Mouse (Mus musculus) megakaryocyte, adult 5-6 weeks (primary cell): Measurements from ENCODE around the gene Gm2431. TPM values are rescaled to one million over a fixed set of nuclear protein-coding genes. Genes with fewer than 3 reads are reported as not detected.
"Not testable (repeated sequence)": the region's sequence is repeated elsewhere in the genome, so short reads cannot be mapped to it uniquely, and the experiment has no call there.

ENCODE experiments used
- ATAC-seq: 2 replicates; pipeline ENCODE4 v1.8.0; 2016; ENCODE audit warnings: mild to moderate bottlenecking, inconsistent platforms; ENCODE audit not compliant: poor library complexity, severe bottlenecking
- total RNA-seq, 2 experiments: library from RNA; stranded (forward) in 1 of 2; stranded (reverse) in 1 of 2; fragments of 153-499, 151-499 nt in 1 of 2; fragments of 221-1000, 200-1000 nt in 1 of 2; gene quantifications; 2 replicates each; pipeline versions ENCODE4 v1.2.3 to v1.2.4; 2015 to 2017

The Gm2431 gene
- total RNA-seq, 2 experiments from 2014 or later, result not detected

DNA sequence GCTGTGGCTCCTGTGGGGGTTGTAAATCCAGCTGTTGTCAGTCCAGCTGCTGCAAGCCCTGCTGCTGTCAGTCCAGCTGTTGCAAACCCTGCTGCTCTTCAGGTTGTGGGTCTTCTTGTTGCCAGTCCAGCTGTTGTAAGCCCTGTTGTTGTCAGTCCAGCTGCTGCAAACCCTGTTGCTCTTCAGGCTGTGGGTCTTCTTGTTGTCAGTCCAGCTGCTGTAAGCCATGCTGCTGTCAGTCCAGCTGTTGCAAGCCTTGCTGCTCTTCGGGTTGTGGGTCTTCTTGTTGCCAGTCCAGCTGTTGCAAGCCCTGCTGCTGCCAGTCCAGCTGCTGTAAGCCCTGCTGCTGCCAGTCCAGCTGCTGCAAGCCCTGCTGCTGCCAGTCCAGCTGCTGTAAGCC is 46.0 kb downstream of the Gm2431 start:
- ATAC-seq, result not testable (repeated sequence)

DNA sequence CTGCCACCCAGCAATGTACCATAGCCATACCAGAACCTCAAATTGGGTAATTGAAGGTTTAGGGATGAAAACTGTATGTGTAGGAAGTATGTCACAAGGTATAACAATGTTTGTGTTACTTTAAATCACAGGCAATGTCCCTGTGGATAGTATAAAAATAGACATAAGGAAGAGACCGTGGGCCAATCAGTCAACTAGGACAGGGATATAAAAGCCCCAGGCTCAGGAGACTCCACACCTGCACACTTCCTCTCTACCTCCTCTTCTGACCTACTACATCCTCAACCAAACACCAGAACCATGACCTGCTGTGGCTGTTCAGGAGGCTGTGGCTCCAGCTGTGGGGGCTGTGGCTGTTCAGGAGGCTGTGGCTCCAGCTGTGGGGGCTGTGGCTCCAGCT is 46.6 kb downstream of the Gm2431 start, which contains the start of gene Gm7579:
TSS of gene Gm7579 (plus strand) at position 301 of the 400 bp plus-strand sequence.
- ATAC-seq, result no peak

Other genes starting within 250 kb of the Gm2431 start
- gene Mob2, start 197.3 kb downstream of the Gm2431 start, total RNA-seq (2015), result 25.5 and 34.4 TPM in 2 replicates
- gene Mob2, start 197.3 kb downstream of the Gm2431 start, total RNA-seq (2017), result 29.7 and 31.7 TPM in 2 replicates
- not detected in 2 replicates for gene Dusp8, start 162.5 kb downstream of the Gm2431 start, total RNA-seq (2015)
- not detected in 2 replicates for gene Dusp8, start 162.5 kb downstream of the Gm2431 start, total RNA-seq (2017)
- gene Gm45618, start 137.6 kb downstream of the Gm2431 start, total RNA-seq (2015), result not detected in 2 replicates
- not detected in 2 replicates for gene Gm45618, start 137.6 kb downstream of the Gm2431 start, total RNA-seq (2017)
- not detected in 2 replicates for gene Gm39115, start 122.3 kb downstream of the Gm2431 start, total RNA-seq (2015)
- not detected in 2 replicates for gene Gm39115, start 122.3 kb downstream of the Gm2431 start, total RNA-seq (2017)
- gene Gm45337, start 113.7 kb downstream of the Gm2431 start, total RNA-seq (2015), result not detected in 2 replicates
- not detected in 2 replicates for gene Gm45337, start 113.7 kb downstream of the Gm2431 start, total RNA-seq (2017)
- not detected in 2 replicates for gene Gm29735, start 101.2 kb downstream of the Gm2431 start, total RNA-seq (2015)
- gene Gm29735, start 101.2 kb downstream of the Gm2431 start, total RNA-seq (2017), result not detected in 2 replicates
- not detected in 2 replicates for gene Gm4553, start 92.6 kb downstream of the Gm2431 start, total RNA-seq (2015)
- gene Gm4553, start 92.6 kb downstream of the Gm2431 start, total RNA-seq (2017), result not detected in 2 replicates
- gene Krtap5-2, start 82.3 kb downstream of the Gm2431 start, total RNA-seq (2015), result not detected in 2 replicates
- gene Krtap5-2, start 82.3 kb downstream of the Gm2431 start, total RNA-seq (2017), result not detected in 2 replicates
- gene Gm10153, start 68.0 kb downstream of the Gm2431 start, total RNA-seq (2015), result not detected in 2 replicates
- gene Gm10153, start 68.0 kb downstream of the Gm2431 start, total RNA-seq (2017), result not detected in 2 replicates
- gene Krtap5-3, start 57.0 kb downstream of the Gm2431 start, total RNA-seq (2015), result not detected in 2 replicates
- not detected in 2 replicates for gene Krtap5-3, start 57.0 kb downstream of the Gm2431 start, total RNA-seq (2017)
- gene Gm7579, start 46.5 kb downstream of the Gm2431 start, total RNA-seq (2015), result not detected in 2 replicates
- gene Gm7579, start 46.5 kb downstream of the Gm2431 start, total RNA-seq (2017), result not detected in 2 replicates
- gene Krtap5-5, start 28.4 kb downstream of the Gm2431 start, total RNA-seq (2015), result not detected in 2 replicates
- gene Krtap5-5, start 28.4 kb downstream of the Gm2431 start, total RNA-seq (2017), result not detected in 2 replicates
- not detected in 2 replicates for gene Gm40460, start 17.3 kb downstream of the Gm2431 start, total RNA-seq (2015)
- not detected in 2 replicates for gene Gm40460, start 17.3 kb downstream of the Gm2431 start, total RNA-seq (2017)
- not detected in 2 replicates for gene Gm4559, start 16.0 kb upstream of the Gm2431 start, total RNA-seq (2015)
- gene Gm4559, start 16.0 kb upstream of the Gm2431 start, total RNA-seq (2017), result not detected in 2 replicates
- gene Krtap5-1, start 38.8 kb upstream of the Gm2431 start, total RNA-seq (2015), result not detected in 2 replicates
- gene Krtap5-1, start 38.8 kb upstream of the Gm2431 start, total RNA-seq (2017), result not detected in 2 replicates
- gene Krtap5-4, start 45.2 kb upstream of the Gm2431 start, total RNA-seq (2015), result not detected in 2 replicates
- not detected in 2 replicates for gene Krtap5-4, start 45.2 kb upstream of the Gm2431 start, total RNA-seq (2017)
- gene Ifitm10, start 115.4 kb upstream of the Gm2431 start, total RNA-seq (2015), result 2.1 and 3.6 TPM in 2 replicates
- 0.48 and 1.4 TPM in 2 replicates for gene Ifitm10, start 115.4 kb upstream of the Gm2431 start, total RNA-seq (2017)
- not detected in 2 replicates for gene Gm49369, start 124.3 kb upstream of the Gm2431 start, total RNA-seq (2015)
- 24.9 and 36.8 TPM in 2 replicates for gene Gm49369, start 124.3 kb upstream of the Gm2431 start, total RNA-seq (2017)
- 193 and 197 TPM in 2 replicates for gene Ctsd, start 129.7 kb upstream of the Gm2431 start, total RNA-seq (2015)
- 218 and 236 TPM in 2 replicates for gene Ctsd, start 129.7 kb upstream of the Gm2431 start, total RNA-seq (2017)
- gene Syt8, start 176.5 kb upstream of the Gm2431 start, total RNA-seq (2015), result 0.39 TPM in 1 of 2 replicates, not detected in the other
- gene Syt8, start 176.5 kb upstream of the Gm2431 start, total RNA-seq (2017), result not detected in 2 replicates
- gene Tnni2, start 183.5 kb upstream of the Gm2431 start, total RNA-seq (2015), result 18.8 and 20.9 TPM in 2 replicates
- gene Tnni2, start 183.5 kb upstream of the Gm2431 start, total RNA-seq (2017), result 25.6 and 27.6 TPM in 2 replicates
- 1,220 and 1,304 TPM in 2 replicates for gene Lsp1, start 202.5 kb upstream of the Gm2431 start, total RNA-seq (2015)
- gene Lsp1, start 202.5 kb upstream of the Gm2431 start, total RNA-seq (2017), result 1,314 and 1,552 TPM in 2 replicates
- gene Tnnt3, start 240.5 kb upstream of the Gm2431 start, total RNA-seq (2015), result 1.4 and 1.5 TPM in 2 replicates
- gene Tnnt3, start 240.5 kb upstream of the Gm2431 start, total RNA-seq (2017), result 3.7 and 3.9 TPM in 2 replicates